Comparison of ENCODE assay signal across 16 mouse cellular contexts in genomic region chr2:158560801-158561200, GRCm38 (mm10). TPM values are rescaled to one million over a fixed set of nuclear protein-coding genes. Genes with fewer than 3 reads are reported as not detected.
DNase-seq lines count a peak whose midpoint lies in the region; ATAC-seq and TF ChIP-seq lines count a peak whose summit lies in the region.
"Had no signal": no experiment of that assay in that cellular context is flagged by ENCODE, and none has a peak within 500 bp of the region (broad histone marks: within the 10 kb centered on the region; RNA-seq: fewer than 3 reads in every experiment).

No protein-coding gene starts in this region.

- no peaks in the 10 kb centered on the region for H3K9me3 ChIP-seq in neural tube, embryonic 11.5 days (ENCODE audit: control insufficient read depth, low read length)
- H3K9me3 ChIP-seq in forebrain, postnatal 0 days (ENCODE audit: low read length): no peaks in the 10 kb centered on the region
- H3K9me3 ChIP-seq in midbrain, embryonic 11.5 days (ENCODE audit: control insufficient read depth, low read length): no peaks in the 10 kb centered on the region
- H3K9me3 ChIP-seq: kidney, embryonic 15.5 days; limb, embryonic 13.5 days had no signal

- peak overlapping the region; percentile 44; the same call in 1 of the 2 replicates for H3K27ac ChIP-seq in neural tube, embryonic 11.5 days (ENCODE audit: low read depth, low read length)
- peak overlapping the region; percentile 70 for H3K27ac ChIP-seq in forebrain, postnatal 0 days (ENCODE audit: low read depth, low read length)
- peak overlapping the region; percentile 68 for H3K27ac ChIP-seq in midbrain, embryonic 11.5 days (ENCODE audit: low read depth, low read length)
- 0 out of 2 replicates have a peak overlapping the region, but pooled peaks have one; percentile 5 for H3K27ac ChIP-seq in olfactory bulb, adult 2 months (ENCODE audit: insufficient read depth, low read depth, low read length)
- H3K27ac ChIP-seq: kidney, embryonic 15.5 days; limb, embryonic 13.5 days had no signal

- H3K4me2 ChIP-seq in neural tube, embryonic 11.5 days (ENCODE audit: low read depth): no peak overlapping the region
- H3K4me2 ChIP-seq in forebrain, postnatal 0 days (ENCODE audit: low read depth): no peak overlapping the region
- no peak overlapping the region for H3K4me2 ChIP-seq in midbrain, embryonic 11.5 days
- H3K4me2 ChIP-seq: kidney, embryonic 15.5 days; limb, embryonic 13.5 days had no signal

- no peak for TF ChIP-seq POLR2A in olfactory bulb, adult 2 months (IDR thresholded peaks at IDR 0.05; ENCODE audit: insufficient read depth, low read depth, low read length)

- WGBS in neural tube, embryonic 11.5 days: 20% methylated on average over 9 of the region's 9 CpGs
- WGBS in forebrain, postnatal 0 days: 29% methylated on average over 9 of the region's 9 CpGs
- WGBS in midbrain, embryonic 11.5 days: 25% methylated on average over 9 of the region's 9 CpGs
- WGBS in olfactory bulb, adult 2 months: 25% methylated on average over 9 of the region's 9 CpGs

- H3K4me1 ChIP-seq in neural tube, embryonic 11.5 days (ENCODE audit: control insufficient read depth, insufficient read depth, low read length): 0 out of 2 replicates have a peak, but pooled peaks cover 3% of the 10 kb centered on the region
- H3K4me1 ChIP-seq in forebrain, postnatal 0 days (ENCODE audit: insufficient read depth): peaks cover 4% of the 10 kb centered on the region
- peaks cover 14% of the 10 kb centered on the region for H3K4me1 ChIP-seq in midbrain, embryonic 11.5 days (ENCODE audit: control insufficient read depth, insufficient read depth, low read length)
- peaks cover 38% of the 10 kb centered on the region for H3K4me1 ChIP-seq in olfactory bulb, adult 2 months (ENCODE audit: control insufficient read depth, insufficient read depth, low read length)

- no peaks in the 10 kb centered on the region for H3K36me3 ChIP-seq in neural tube, embryonic 11.5 days (ENCODE audit: control insufficient read depth, insufficient read depth, low read length)
- no peaks in the 10 kb centered on the region for H3K36me3 ChIP-seq in forebrain, postnatal 0 days (ENCODE audit: insufficient read depth)
- H3K36me3 ChIP-seq in midbrain, embryonic 11.5 days (ENCODE audit: control insufficient read depth, insufficient read depth, low read length): no peaks in the 10 kb centered on the region
- H3K36me3 ChIP-seq: kidney, embryonic 15.5 days; limb, embryonic 13.5 days had no signal

- ATAC-seq in neural tube, embryonic 11.5 days (ENCODE audit: insufficient read depth, low FRiP score, low TSS enrichment): no peak
- no peak for ATAC-seq in forebrain, postnatal 0 days
- no peak for ATAC-seq in midbrain, embryonic 11.5 days (ENCODE audit: low FRiP score)

- H3K4me3 ChIP-seq in neural tube, embryonic 11.5 days (ENCODE audit: low read depth, low read length): no peak overlapping the region
- H3K4me3 ChIP-seq in forebrain, postnatal 0 days (ENCODE audit: low read depth, low read length): no peak overlapping the region
- H3K4me3 ChIP-seq in midbrain, embryonic 11.5 days (ENCODE audit: low read depth, low read length): no peak overlapping the region
- H3K4me3 ChIP-seq in olfactory bulb, adult 2 months (ENCODE audit: insufficient read depth, low read depth, low read length): no peak overlapping the region
- H3K4me3 ChIP-seq: kidney, embryonic 15.5 days; limb, embryonic 13.5 days had no signal

- TF ChIP-seq CTCF in forebrain, postnatal 0 days (IDR thresholded peaks at IDR 0.05; ENCODE audit: low read depth): no peak
- TF ChIP-seq CTCF in olfactory bulb, adult 2 months (IDR thresholded peaks at IDR 0.05; ENCODE audit: insufficient read depth, low read depth, low read length): no peak

- DNase-seq in neural tube, embryonic 11.5 days (ENCODE audit: low spot score): no peak
- no peak for DNase-seq in neural tube, embryonic 10.5 days (ENCODE audit: extremely low spot score, low spot score)
- no peak for DNase-seq in forebrain, postnatal 0 days
- no peak for DNase-seq in midbrain, embryonic 11.5 days (ENCODE audit: low spot score, missing footprints)
- DNase-seq in spleen, postnatal 14 days (ENCODE audit: low spot score in 2 of 2): no peak
- DNase-seq in right cerebral cortex, postnatal 10 days (ENCODE audit: low spot score in 2 of 2): no peak
- DNase-seq: adrenal gland, postnatal 10 days; lung, adult 2 months had no signal

- H3K27me3 ChIP-seq in neural tube, embryonic 11.5 days (ENCODE audit: control insufficient read depth, insufficient read depth, low read length): peaks cover 10% of the 10 kb centered on the region; the same call in 1 of the 2 replicates
- H3K27me3 ChIP-seq in forebrain, postnatal 0 days (ENCODE audit: insufficient read depth, low read length): no peaks in the 10 kb centered on the region
- H3K27me3 ChIP-seq in midbrain, embryonic 11.5 days (ENCODE audit: control insufficient read depth, insufficient read depth, low read length): peaks cover 3% of the 10 kb centered on the region

- no peak overlapping the region for H3K9ac ChIP-seq in neural tube, embryonic 11.5 days (ENCODE audit: low read length)
- H3K9ac ChIP-seq in forebrain, postnatal 0 days: peak overlapping the region; percentile 22; the same call in 1 of the 2 replicates
- peak overlapping the region; percentile 24; the same call in 1 of the 2 replicates for H3K9ac ChIP-seq in midbrain, embryonic 11.5 days (ENCODE audit: low read length)
- H3K9ac ChIP-seq: kidney, embryonic 15.5 days; limb, embryonic 13.5 days had no signal

RNA-seq across cellular contexts. Expression of gene Arhgap40, which starts 48.2 kb away (rescaled TPM):
- not detected in 2 replicates for polyA plus RNA-seq in neural tube, embryonic 11.5 days (2014; fragmentation: Nextera tagmentation; extraction: Ambion mirVana)
- total RNA-seq in forebrain, postnatal 0 days (2014; rRNA removed): 0.14 and 0.46 TPM in 2 replicates
- polyA plus RNA-seq in forebrain, postnatal 0 days (2015; fragmentation: Nextera tagmentation; extraction: Ambion mirVana): 0.41 and 0.58 TPM in 2 replicates
- polyA plus RNA-seq in midbrain, embryonic 11.5 days (2014; fragmentation: Nextera tagmentation; extraction: Ambion mirVana): 0.30 and 0.40 TPM in 2 replicates
- polyA plus RNA-seq in olfactory bulb, adult 2 months (2012; ENCODE audit: insufficient read depth, insufficient read length, low replicate concordance, missing spikeins): not detected in 2 replicates
- total RNA-seq: adrenal gland, postnatal 10 days; common myeloid progenitor, adult 5-6 weeks; gastrocnemius, adult 18-20 months; hematopoietic stem cell, adult 5-6 weeks had no signal

RNA-seq across cellular contexts. Expression of gene Slc32a1, which starts 49.8 kb away (rescaled TPM):
- 1.6 and 2.4 TPM in 2 replicates for polyA plus RNA-seq in neural tube, embryonic 11.5 days (2014; fragmentation: Nextera tagmentation; extraction: Ambion mirVana)
- 23.5 and 37.4 TPM in 2 replicates for total RNA-seq in forebrain, postnatal 0 days (2014; rRNA removed)
- polyA plus RNA-seq in forebrain, postnatal 0 days (2015; fragmentation: Nextera tagmentation; extraction: Ambion mirVana): 7.4 and 10.8 TPM in 2 replicates
- 1.9 and 2.3 TPM in 2 replicates for polyA plus RNA-seq in midbrain, embryonic 11.5 days (2014; fragmentation: Nextera tagmentation; extraction: Ambion mirVana)
- polyA plus RNA-seq in olfactory bulb, adult 2 months (2012; ENCODE audit: insufficient read depth, insufficient read length, low replicate concordance, missing spikeins): not detected in 2 replicates
- total RNA-seq: adrenal gland, postnatal 10 days; common myeloid progenitor, adult 5-6 weeks; gastrocnemius, adult 18-20 months; hematopoietic stem cell, adult 5-6 weeks had no signal
- polyA plus RNA-seq: limb, embryonic 13.5 days; lung, adult 2 months; stomach, embryonic 14.5 days had no signal

RNA-seq across cellular contexts. Expression of gene Adig, which starts 58.4 kb away (rescaled TPM):
- polyA plus RNA-seq in neural tube, embryonic 11.5 days (2014; fragmentation: Nextera tagmentation; extraction: Ambion mirVana): not detected in 2 replicates
- total RNA-seq in forebrain, postnatal 0 days (2014; rRNA removed): not detected in 2 replicates
- not detected in 2 replicates for polyA plus RNA-seq in forebrain, postnatal 0 days (2015; fragmentation: Nextera tagmentation; extraction: Ambion mirVana)
- not detected in 2 replicates for polyA plus RNA-seq in midbrain, embryonic 11.5 days (2014; fragmentation: Nextera tagmentation; extraction: Ambion mirVana)
- polyA plus RNA-seq in olfactory bulb, adult 2 months (2012; ENCODE audit: insufficient read depth, insufficient read length, low replicate concordance, missing spikeins): not detected in 2 replicates
- total RNA-seq: common myeloid progenitor, adult 5-6 weeks; hematopoietic stem cell, adult 5-6 weeks; layer of hippocampus, postnatal 14 days had no signal
- polyA plus RNA-seq: kidney, embryonic 15.5 days had no signal

Comparison
In these comparisons a context has a peak if more than half of its experiments do, and no peak if none do; other contexts are left out.
1. H3K27ac ChIP-seq: peak in every context shown above with its lines; median percentile 70 in forebrain, postnatal 0 days; 68 in midbrain, embryonic 11.5 days; 44 in neural tube, embryonic 11.5 days; 5 in olfactory bulb, adult 2 months.